Comparison of ENCODE assay signal across 20 mouse cellular contexts in genomic region chr14:87459777-87460176, GRCm38 (mm10). TPM values are rescaled to one million over a fixed set of nuclear protein-coding genes. Genes with fewer than 3 reads are reported as not detected.
DNase-seq lines count a peak whose midpoint lies in the region; ATAC-seq and TF ChIP-seq lines count a peak whose summit lies in the region.
"Had no signal": no experiment of that assay in that cellular context is flagged by ENCODE, and none has a peak within 500 bp of the region (broad histone marks: within the 10 kb centered on the region; RNA-seq: fewer than 3 reads in every experiment).

No protein-coding gene starts in this region.

- H3K4me2 ChIP-seq in heart, postnatal 0 days (ENCODE audit: low read depth, low read length) = no peak overlapping the region
- H3K4me2 ChIP-seq in heart, embryonic 12.5 days = no peak overlapping the region
- no peak overlapping the region for H3K4me2 ChIP-seq in midbrain, postnatal 0 days (ENCODE audit: low read depth, low read length, poor library complexity, severe bottlenecking)
- H3K4me2 ChIP-seq: embryonic facial prominence, embryonic 13.5 days; forebrain, embryonic 13.5 days; heart, embryonic 13.5 days; hindbrain, embryonic 14.5 days had no signal

- H3K27me3 ChIP-seq in heart, postnatal 0 days (ENCODE audit: control insufficient read depth, insufficient read depth, low read length) = no peaks in the 10 kb centered on the region
- H3K27me3 ChIP-seq in heart, embryonic 12.5 days (replicated peaks) = no peaks in the 10 kb centered on the region
- no peaks in the 10 kb centered on the region for H3K27me3 ChIP-seq in midbrain, postnatal 0 days (ENCODE audit: insufficient read depth, low read length)
- H3K27me3 ChIP-seq in midbrain, embryonic 10.5 days (ENCODE audit: low read depth, poor library complexity, severe bottlenecking) = no peaks in the 10 kb centered on the region
- H3K27me3 ChIP-seq: embryonic facial prominence, embryonic 13.5 days; forebrain, embryonic 13.5 days; heart, embryonic 13.5 days had no signal

- DNase-seq in heart, postnatal 0 days (ENCODE audit: low spot score) = no peak
- DNase-seq in layer of hippocampus, adult 2 months (ENCODE audit: low spot score in 2 of 2) = no peak
- no peak for DNase-seq in layer of hippocampus, postnatal 14 days (ENCODE audit: low spot score in 2 of 2)
- DNase-seq in midbrain, postnatal 0 days (ENCODE audit: low spot score) = peak; percentile 25
- DNase-seq in midbrain, embryonic 10.5 days (ENCODE audit: low spot score) = no peak
- DNase-seq in adrenal gland, postnatal 14 days = no peak
- DNase-seq in adrenal gland, adult (ENCODE audit: inconsistent age in 2 of 2, low spot score in 1 of 2) = no peak
- DNase-seq: adrenal gland, adult 8-10 months; cerebellum, adult 18-20 months; cerebellum, adult 9-11 months; cerebellum, postnatal 36 days; gastrocnemius, adult 2 months; gastrocnemius, postnatal 25 days; heart, postnatal 10 days; heart, postnatal 4 days had no signal

- TF ChIP-seq CTCF in heart, postnatal 0 days (IDR thresholded peaks at IDR 0.05; ENCODE audit: low read depth) = 0 out of 2 replicates have a peak, but pooled peaks have one; percentile 14
- TF ChIP-seq CTCF in layer of hippocampus, adult 2 months (conservative IDR thresholded peaks at IDR 0.05) = peak; percentile 30
- TF ChIP-seq CTCF in midbrain, postnatal 0 days (IDR thresholded peaks at IDR 0.05) = peak; percentile 57

- no peak overlapping the region for H3K9ac ChIP-seq in heart, postnatal 0 days (replicated peaks; ENCODE audit: low read depth, low read length)
- no peak overlapping the region for H3K9ac ChIP-seq in heart, embryonic 12.5 days
- no peak overlapping the region for H3K9ac ChIP-seq in midbrain, postnatal 0 days (replicated peaks; ENCODE audit: low read length, poor library complexity, severe bottlenecking)
- H3K9ac ChIP-seq: embryonic facial prominence, embryonic 13.5 days; forebrain, embryonic 13.5 days; heart, embryonic 13.5 days; hindbrain, embryonic 14.5 days had no signal

- peaks cover 4% of the 10 kb centered on the region; the same call in 1 of the 2 replicates for H3K36me3 ChIP-seq in heart, postnatal 0 days (replicated peaks; ENCODE audit: control insufficient read depth, insufficient read depth, low read length)
- peaks cover 5% of the 10 kb centered on the region for H3K36me3 ChIP-seq in heart, embryonic 12.5 days
- H3K36me3 ChIP-seq in midbrain, postnatal 0 days (ENCODE audit: insufficient read depth, low read length) = no peaks in the 10 kb centered on the region
- peaks cover 4% of the 10 kb centered on the region; the same call in 1 of the 2 replicates for H3K36me3 ChIP-seq in midbrain, embryonic 10.5 days

- H3K4me3 ChIP-seq in heart, postnatal 0 days (ENCODE audit: low read depth, low read length) = no peak overlapping the region
- H3K4me3 ChIP-seq in heart, embryonic 12.5 days = no peak overlapping the region
- H3K4me3 ChIP-seq in layer of hippocampus, adult 2 months = no peak overlapping the region
- no peak overlapping the region for H3K4me3 ChIP-seq in midbrain, postnatal 0 days (ENCODE audit: low read depth, low read length)
- H3K4me3 ChIP-seq in midbrain, embryonic 10.5 days = no peak overlapping the region
- H3K4me3 ChIP-seq: embryonic facial prominence, embryonic 13.5 days; forebrain, embryonic 13.5 days; gastrocnemius, adult 2 months; heart, embryonic 13.5 days had no signal

- no peak overlapping the region for H3K27ac ChIP-seq in heart, postnatal 0 days (ENCODE audit: low read depth)
- no peak overlapping the region for H3K27ac ChIP-seq in heart, embryonic 12.5 days (ENCODE audit: poor library complexity, severe bottlenecking)
- H3K27ac ChIP-seq in layer of hippocampus, adult 2 months = no peak overlapping the region
- H3K27ac ChIP-seq in midbrain, postnatal 0 days (ENCODE audit: low read depth, low read length) = no peak overlapping the region
- H3K27ac ChIP-seq in midbrain, embryonic 10.5 days (replicated peaks) = no peak overlapping the region
- H3K27ac ChIP-seq: embryonic facial prominence, embryonic 13.5 days; forebrain, embryonic 13.5 days; gastrocnemius, adult 2 months; heart, embryonic 13.5 days; hindbrain, embryonic 14.5 days had no signal

- WGBS in heart, postnatal 0 days = 79% methylated on average over 1 of the region's 1 CpGs
- WGBS in heart, embryonic 12.5 days = 81% methylated on average over 1 of the region's 1 CpGs
- WGBS in midbrain, postnatal 0 days = 89% methylated on average over 1 of the region's 1 CpGs
- WGBS in midbrain, embryonic 10.5 days = 97% methylated on average over 1 of the region's 1 CpGs

- no peak for TF ChIP-seq EP300 in heart, postnatal 0 days (IDR thresholded peaks at IDR 0.05; ENCODE audit: low read depth)

- ATAC-seq in heart, postnatal 0 days (ENCODE audit: insufficient read depth, low read depth) = no peak
- ATAC-seq in heart, embryonic 12.5 days (ENCODE audit: insufficient number of reproducible peaks, low FRiP score) = no peak
- no peak for ATAC-seq in midbrain, postnatal 0 days (ENCODE audit: low FRiP score)
- ATAC-seq: forebrain, embryonic 13.5 days had no signal

- H3K9me3 ChIP-seq in heart, postnatal 0 days (replicated peaks; ENCODE audit: control insufficient read depth, low read length) = no peaks in the 10 kb centered on the region
- H3K9me3 ChIP-seq in heart, embryonic 12.5 days (replicated peaks) = no peaks in the 10 kb centered on the region
- no peaks in the 10 kb centered on the region for H3K9me3 ChIP-seq in midbrain, postnatal 0 days (ENCODE audit: low read length)
- H3K9me3 ChIP-seq in midbrain, embryonic 10.5 days (replicated peaks) = no peaks in the 10 kb centered on the region
- H3K9me3 ChIP-seq: embryonic facial prominence, embryonic 13.5 days; forebrain, embryonic 13.5 days; heart, embryonic 13.5 days had no signal

- no peaks in the 10 kb centered on the region for H3K4me1 ChIP-seq in heart, postnatal 0 days (ENCODE audit: control insufficient read depth, insufficient read depth)
- H3K4me1 ChIP-seq in heart, embryonic 12.5 days (replicated peaks) = peaks cover 3% of the 10 kb centered on the region; the same call in 1 of the 2 replicates
- no peaks in the 10 kb centered on the region; the same call in 1 of the 2 replicates for H3K4me1 ChIP-seq in midbrain, postnatal 0 days (ENCODE audit: insufficient read depth, low read length)
- 0 out of 2 replicates have a peak, but pooled peaks cover 4% of the 10 kb centered on the region for H3K4me1 ChIP-seq in midbrain, embryonic 10.5 days
- H3K4me1 ChIP-seq: forebrain, embryonic 13.5 days had no signal

RNA-seq across cellular contexts. Expression of gene Tdrd3, which starts 43.3 kb away (rescaled TPM):
- total RNA-seq in heart, postnatal 0 days (2014; rRNA removed; ENCODE audit: low replicate concordance) = 13.4 and 22.4 TPM in 2 replicates
- polyA plus RNA-seq in heart, postnatal 0 days (2015; fragmentation: Nextera tagmentation; extraction: Ambion mirVana) = 13.8 and 14.5 TPM in 2 replicates
- 22.9 and 23.3 TPM in 2 replicates for polyA plus RNA-seq in heart, embryonic 12.5 days (2016; fragmentation: Nextera tagmentation; extraction: Ambion mirVana)
- total RNA-seq in layer of hippocampus, adult 2 months (2021) = 10 to 100 TPM; 25.6 to 26.9 TPM
- 10 to 100 TPM; 27.7 to 28.3 TPM for total RNA-seq in layer of hippocampus, postnatal 14 days (2021)
- 25.7 and 29.3 TPM in 2 replicates for total RNA-seq in midbrain, postnatal 0 days (2014; rRNA removed)
- polyA plus RNA-seq in midbrain, postnatal 0 days (2015; fragmentation: Nextera tagmentation; extraction: Ambion mirVana) = 29.2 and 31.1 TPM in 2 replicates
- polyA plus RNA-seq in midbrain, embryonic 10.5 days (2016; fragmentation: Nextera tagmentation; extraction: Ambion mirVana) = 27.6 and 35.0 TPM in 2 replicates
- total RNA-seq in adrenal gland, postnatal 14 days (2021) = 31.6 and 39.8 TPM in 2 replicates
